Mouse (Mus musculus) neural tube, embryonic 15.5 days (tissue): Measurements from ENCODE around the gene Zfr2. TPM values are rescaled to one million over a fixed set of nuclear protein-coding genes. Genes with fewer than 3 reads are reported as not detected.

Source experiments
- ATAC-seq: fragments of 200-750 bp; cut with Nextera tagmentation; 2 replicates; pipeline ENCODE4 v1.8.0; 2017; ENCODE audit warnings: mild to moderate bottlenecking, moderate TSS enrichment, moderate library complexity; ENCODE audit not compliant: low FRiP score
- H3K27ac ChIP-seq: fragments of 300-500 bp; sonication (generic); replicated peaks from 2 replicates; pipeline ENCODE4 v1.5.1; 2015; ENCODE audit warnings: mild to moderate bottlenecking, inconsistent platforms
- H3K27me3 ChIP-seq: fragments of 300-500 bp; sonication (generic); replicated peaks from 2 replicates; pipeline ENCODE4 v1.6.1; 2015; ENCODE audit warnings: inconsistent platforms
- H3K36me3 ChIP-seq: fragments of 300-500 bp; sonication (generic); 2 replicates; pipeline ENCODE4 v1.6.1; 2015; ENCODE audit warnings: inconsistent platforms
- H3K4me1 ChIP-seq: fragments of 300-500 bp; sonication (generic); 2 replicates; pipeline ENCODE4 v1.6.1; 2015; ENCODE audit warnings: inconsistent platforms
- H3K4me2 ChIP-seq: fragments of 300-500 bp; sonication (generic); 2 replicates; pipeline ENCODE4 v1.6.1; 2015; ENCODE audit warnings: inconsistent platforms, mild to moderate bottlenecking, moderate library complexity
- H3K4me3 ChIP-seq: fragments of 300-500 bp; sonication (generic); replicated peaks from 2 replicates; pipeline ENCODE4 v1.5.1; 2015; ENCODE audit warnings: mild to moderate bottlenecking, inconsistent platforms
- H3K9ac ChIP-seq: fragments of 300-500 bp; sonication (generic); replicated peaks from 2 replicates; pipeline ENCODE4 v1.6.1; 2015; ENCODE audit warnings: mild to moderate bottlenecking, inconsistent platforms
- H3K9me3 ChIP-seq: fragments of 300-500 bp; sonication (generic); replicated peaks from 2 replicates; pipeline ENCODE4 v1.6.1; 2016; ENCODE audit warnings: inconsistent platforms
- WGBS: fragments of 180-500 bp; shearing (Covaris S2); methylation state at CpG from one replicate; pipeline ENCODE4 v1.1.7; 2015; ENCODE audit warnings: mixed read lengths; 5-methylcytosine and 5-hydroxymethylcytosine counted together
- polyA plus RNA-seq: library from polyadenylated mRNA; unstranded; fragments of >200 nt; fragmentation: Nextera tagmentation; extraction: Ambion mirVana; gene quantifications from 2 replicates; pipeline ENCODE4 v1.2.1, GENCODE M21; 2015

Gene Zfr2
- polyA plus RNA-seq, 1 experiment from 2014 or later, result 31.9 TPM

DNA sequence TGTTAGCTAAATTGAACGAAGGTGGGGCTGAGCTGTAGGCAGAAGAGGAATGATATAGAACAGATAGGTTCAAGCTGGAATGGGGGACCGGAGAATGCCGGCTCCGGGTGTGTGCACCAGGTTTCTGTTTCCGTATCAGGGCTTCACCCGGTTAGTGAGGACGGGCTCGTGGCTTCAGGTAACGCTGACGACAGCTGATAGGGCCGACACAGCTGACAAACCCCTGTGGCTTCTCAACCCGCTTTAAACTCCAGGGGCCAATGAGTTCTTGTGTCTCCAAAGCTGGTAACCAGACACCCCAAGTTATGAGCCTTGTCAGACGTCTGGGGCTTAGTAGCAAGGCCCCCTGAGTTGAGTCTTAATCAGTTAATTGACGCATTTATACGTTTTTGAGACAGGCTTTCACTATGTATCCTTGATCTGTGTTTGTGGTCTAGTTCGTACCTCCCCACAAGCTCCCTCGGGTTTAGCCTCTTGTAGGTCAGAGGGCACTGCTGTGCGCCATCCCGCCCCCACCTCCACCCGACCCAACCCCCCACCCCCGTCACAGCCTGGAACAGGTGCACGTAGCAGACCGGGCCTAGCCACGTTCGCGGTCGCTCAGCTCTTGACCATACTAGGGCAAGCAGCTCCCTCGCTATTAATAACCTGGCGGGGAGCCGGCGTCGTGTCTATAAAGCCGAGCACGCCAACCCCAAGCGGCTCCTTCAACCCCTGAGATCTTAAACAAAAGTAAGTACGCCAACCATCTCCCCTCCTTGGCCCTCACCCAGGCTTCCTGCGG, 38.8 kb upstream of the Zfr2 start:
- H3K9me3 ChIP-seq, result no peaks in the 10 kb centered on the region
- H3K4me3 ChIP-seq, result no peak overlapping the region
- peak overlapping the region; percentile 23 for H3K4me2 ChIP-seq
- H3K27ac ChIP-seq, result no peak overlapping the region
- no peak overlapping the region; the same call in 1 of the 2 replicates for H3K9ac ChIP-seq
- H3K27me3 ChIP-seq, result peaks cover 30% of the 10 kb centered on the region
- no peak for ATAC-seq
- 12% methylated on average over 37 of the region's 37 CpGs for WGBS
- peaks cover 17% of the 10 kb centered on the region for H3K36me3 ChIP-seq
- H3K4me1 ChIP-seq, result peaks cover 36% of the 10 kb centered on the region

- Histone ChIP-seq H3K9me3 (no peaks in the 10 kb centered on the region), H3K4me3 (no peak overlapping the region), H3K27me3 (peaks cover 30% of the 10 kb centered on the region), H3K27ac (no peak overlapping the region), H3K4me1 (peaks cover 36% of the 10 kb centered on the region), H3K36me3 (peaks cover 10% of the 10 kb centered on the region), H3K9ac (no peak overlapping the region), H3K4me2 (no peak overlapping the region)
- WGBS, result 63% methylated on average over 4 of the region's 4 CpGs
- ATAC-seq, result no peak
Measured at GRCm38 (mm10) chr10:81195300-81195699, 37.7 kb upstream of the Zfr2 start.

DNA sequence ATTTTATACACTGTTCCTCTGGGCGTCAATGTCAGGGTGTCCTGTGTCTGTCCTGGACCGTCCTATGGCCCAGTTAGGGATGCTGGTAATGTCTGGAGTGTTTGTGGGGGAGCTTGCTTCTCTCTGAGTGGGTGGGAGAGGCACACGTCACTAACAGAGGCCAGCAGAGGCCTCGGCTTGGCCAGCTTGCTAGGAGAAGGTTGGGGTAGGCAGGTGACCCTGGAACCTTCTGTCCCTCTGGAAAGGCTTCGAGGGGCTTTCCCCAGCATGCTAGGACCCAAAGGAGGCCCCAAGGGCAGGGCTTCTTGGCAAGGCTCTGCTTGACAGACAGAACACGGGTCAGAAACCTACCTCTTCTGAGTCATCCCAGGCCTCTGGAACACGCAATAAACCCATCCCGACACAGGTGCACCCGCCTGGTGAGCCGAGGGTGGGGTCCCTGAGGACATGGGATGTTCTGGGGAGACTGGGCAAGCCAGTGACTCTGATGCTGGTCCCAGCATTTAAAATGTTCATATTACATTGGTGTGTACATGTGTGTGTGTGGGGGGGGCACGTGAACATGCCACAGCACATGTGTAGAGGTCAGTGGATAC, 36.4 kb upstream of the Zfr2 start:
- no peak overlapping the region for H3K27ac ChIP-seq
- H3K9ac ChIP-seq, result no peak overlapping the region
- peaks cover 25% of the 10 kb centered on the region for H3K4me1 ChIP-seq
- no peak overlapping the region for H3K4me2 ChIP-seq
- no peak for ATAC-seq
- 65% methylated on average over 11 of the region's 11 CpGs for WGBS
- H3K27me3 ChIP-seq, result peaks cover 30% of the 10 kb centered on the region
- H3K4me3 ChIP-seq, result no peak overlapping the region
- H3K9me3 ChIP-seq, result no peaks in the 10 kb centered on the region
- H3K36me3 ChIP-seq, result no peaks in the 10 kb centered on the region

DNA sequence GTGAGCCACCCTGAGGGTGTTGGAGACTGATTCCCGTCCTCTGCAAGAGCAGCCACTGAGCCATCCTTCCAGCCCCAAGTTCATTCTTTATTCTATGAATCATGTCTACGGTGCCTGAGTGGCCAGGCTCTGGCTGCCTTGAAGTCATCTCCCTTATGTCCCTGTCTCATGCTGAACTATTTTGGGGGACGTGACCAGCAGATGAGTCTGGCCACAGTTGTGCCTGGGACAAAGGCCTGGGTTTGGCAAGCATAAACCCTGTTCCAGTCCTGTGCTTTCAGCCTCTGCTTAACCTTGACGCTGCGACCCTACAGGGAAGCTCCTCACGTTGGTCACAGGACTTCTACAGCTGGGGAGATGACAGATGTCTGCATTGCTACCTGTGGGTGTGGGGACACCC, 35.6 kb upstream of the Zfr2 start:
- H3K4me2 ChIP-seq, result no peak overlapping the region
- H3K9me3 ChIP-seq, result no peaks in the 10 kb centered on the region
- peaks cover 30% of the 10 kb centered on the region for H3K27me3 ChIP-seq
- no peak for ATAC-seq
- no peak overlapping the region for H3K4me3 ChIP-seq
- no peak overlapping the region for H3K27ac ChIP-seq
- 62% methylated on average over 6 of the region's 6 CpGs for WGBS
- H3K9ac ChIP-seq, result no peak overlapping the region
- peaks cover 19% of the 10 kb centered on the region for H3K4me1 ChIP-seq
- H3K36me3 ChIP-seq, result no peaks in the 10 kb centered on the region

DNA sequence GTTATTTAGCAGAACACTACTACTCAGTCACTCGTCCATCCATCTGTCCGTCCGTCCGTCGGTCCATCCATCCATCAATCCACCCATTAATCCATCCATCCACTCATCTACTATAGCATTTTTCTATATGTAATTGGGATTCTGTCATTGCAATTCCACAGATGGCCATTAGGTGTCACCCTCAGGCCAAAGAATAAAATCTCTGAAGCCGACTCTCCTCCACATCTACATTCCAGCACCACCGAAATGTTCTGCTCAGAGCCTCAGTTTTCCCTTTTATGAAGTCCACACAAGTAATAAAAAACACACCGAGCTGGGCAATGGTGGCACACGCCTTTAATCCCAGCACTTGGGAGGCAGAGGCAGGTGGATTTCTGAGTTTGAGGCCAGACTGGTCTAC, 34.7 kb upstream of the Zfr2 start:
- H3K4me2 ChIP-seq, result no peak overlapping the region
- peaks cover 14% of the 10 kb centered on the region for H3K4me1 ChIP-seq
- no peak overlapping the region for H3K9ac ChIP-seq
- H3K9me3 ChIP-seq, result no peaks in the 10 kb centered on the region
- no peak overlapping the region for H3K4me3 ChIP-seq
- no peaks in the 10 kb centered on the region for H3K36me3 ChIP-seq
- WGBS, result 1% methylated on average over 9 of the region's 9 CpGs
- peaks cover 30% of the 10 kb centered on the region for H3K27me3 ChIP-seq
- ATAC-seq, result no peak
- H3K27ac ChIP-seq, result no peak overlapping the region

DNA sequence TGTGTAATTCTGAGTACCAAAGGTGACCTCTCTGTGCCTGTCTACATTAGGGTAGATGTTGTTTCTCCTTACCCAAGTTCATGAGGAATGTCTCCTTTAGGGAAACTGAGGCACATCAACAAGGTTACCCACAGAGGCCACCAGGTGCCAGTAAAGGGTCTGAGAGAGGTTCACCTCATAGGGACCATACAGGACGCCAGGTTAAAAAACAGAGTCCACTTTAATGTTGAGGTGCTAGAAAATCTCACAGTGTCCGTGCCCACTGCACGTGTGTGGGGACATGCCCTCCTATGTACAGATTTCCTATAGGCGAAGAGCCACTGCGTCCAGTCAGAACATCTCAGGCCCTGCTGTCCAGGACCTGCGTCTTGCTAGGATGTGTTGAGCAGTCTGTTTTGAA, 34.0 kb upstream of the Zfr2 start:
- H3K36me3 ChIP-seq, result no peaks in the 10 kb centered on the region
- peaks cover 8% of the 10 kb centered on the region for H3K4me1 ChIP-seq
- peaks cover 30% of the 10 kb centered on the region for H3K27me3 ChIP-seq
- H3K9ac ChIP-seq, result no peak overlapping the region
- 89% methylated on average over 6 of the region's 6 CpGs for WGBS
- H3K4me3 ChIP-seq, result no peak overlapping the region
- no peak overlapping the region for H3K4me2 ChIP-seq
- no peak for ATAC-seq
- H3K9me3 ChIP-seq, result no peaks in the 10 kb centered on the region
- no peak overlapping the region for H3K27ac ChIP-seq

DNA sequence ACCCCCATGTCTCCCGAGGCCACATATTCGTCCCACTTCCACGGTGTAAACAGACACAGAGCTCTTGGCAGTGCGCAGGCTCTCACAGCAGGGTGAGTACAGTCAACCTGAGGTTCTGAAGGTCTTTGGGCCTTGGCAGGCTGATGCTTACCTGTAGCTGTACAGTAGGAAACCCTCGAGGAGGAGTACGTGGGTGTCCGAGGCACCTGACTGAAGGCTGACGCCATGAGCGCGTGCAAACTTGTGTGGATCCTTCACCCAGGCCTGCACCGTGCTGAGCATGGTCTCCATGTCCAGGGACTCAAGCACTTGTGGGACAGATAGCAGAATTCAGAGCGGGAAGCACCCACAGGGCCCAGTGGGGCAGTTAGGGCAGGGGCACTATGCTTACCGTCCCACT, 32.8 kb upstream of the Zfr2 start:
- Histone ChIP-seq H3K4me3 (no peak overlapping the region), H3K9me3 (no peaks in the 10 kb centered on the region), H3K4me2 (no peak overlapping the region), H3K36me3 (no peaks in the 10 kb centered on the region; the same call in 1 of the 2 replicates), H3K9ac (no peak overlapping the region), H3K4me1 (no peaks in the 10 kb centered on the region; the same call in 1 of the 2 replicates), H3K27me3 (peaks cover 23% of the 10 kb centered on the region), H3K27ac (no peak overlapping the region)
- ATAC-seq, result no peak
- 85% methylated on average over 13 of the region's 13 CpGs for WGBS

- WGBS, result 81% methylated on average over 20 of the region's 20 CpGs
- Histone ChIP-seq H3K27me3 (peaks cover 17% of the 10 kb centered on the region), H3K4me1 (no peaks in the 10 kb centered on the region; the same call in 1 of the 2 replicates), H3K4me2 (no peak overlapping the region), H3K27ac (no peak overlapping the region), H3K9me3 (no peaks in the 10 kb centered on the region), H3K4me3 (no peak overlapping the region), H3K36me3 (peaks cover under 1% of the 10 kb centered on the region), H3K9ac (no peak overlapping the region)
- no peak for ATAC-seq
Measured at GRCm38 (mm10) chr10:81200605-81201287, 32.2 kb upstream of the Zfr2 start.

- H3K27me3 ChIP-seq, result peaks cover 4% of the 10 kb centered on the region; the same call in 1 of the 2 replicates
Measured at GRCm38 (mm10) chr10:81201807-81202758, 30.9 kb upstream of the Zfr2 start, which contains the start of gene Nmrk2. Gene Nmrk2, minus strand, starts transcription at chr10:81202051.

GRCm38 (mm10) chr10:81202978-81203720, 29.8 kb upstream of the Zfr2 start:
- WGBS, result 70% methylated on average over 8 of the region's 8 CpGs
- H3K9ac ChIP-seq, result no peak overlapping the region
- peaks cover 18% of the 10 kb centered on the region for H3K36me3 ChIP-seq
- no peaks in the 10 kb centered on the region for H3K9me3 ChIP-seq
- no peak overlapping the region for H3K4me2 ChIP-seq
- H3K27me3 ChIP-seq, result no peaks in the 10 kb centered on the region; the same call in 1 of the 2 replicates
- no peaks in the 10 kb centered on the region; the same call in 1 of the 2 replicates for H3K4me1 ChIP-seq
- H3K27ac ChIP-seq, result no peak overlapping the region
- ATAC-seq, result no peak
- no peak overlapping the region for H3K4me3 ChIP-seq

More at GRCm38 (mm10) chr10:81201807-81202758, 30.9 kb upstream of the Zfr2 start, which contains the start of gene Nmrk2:
- peaks cover 9% of the 10 kb centered on the region for H3K36me3 ChIP-seq
- H3K9me3 ChIP-seq, result no peaks in the 10 kb centered on the region
- no peak within 1 kb of the TSS for H3K9ac ChIP-seq
- WGBS, result 58% methylated on average over 13 of the region's 13 CpGs
- no peak within 1 kb of the TSS for H3K4me3 ChIP-seq
- H3K27ac ChIP-seq, result no peak within 1 kb of the TSS
- ATAC-seq, result no peak
- no peak within 1 kb of the TSS for H3K4me2 ChIP-seq
- H3K4me1 ChIP-seq, result no peaks in the 10 kb centered on the region; the same call in 1 of the 2 replicates
